Mouse (Mus musculus): ENCODE results near the gene Vmn1r33. TPM values are rescaled to one million over a fixed set of nuclear protein-coding genes. Genes with fewer than 3 reads are reported as not detected.
"Not testable (repeated sequence)": the region's sequence is repeated elsewhere in the genome, so short reads cannot be mapped to it uniquely, and the experiment has no call there.

Gene Vmn1r33
- total RNA-seq (2021): not detected

DNA sequence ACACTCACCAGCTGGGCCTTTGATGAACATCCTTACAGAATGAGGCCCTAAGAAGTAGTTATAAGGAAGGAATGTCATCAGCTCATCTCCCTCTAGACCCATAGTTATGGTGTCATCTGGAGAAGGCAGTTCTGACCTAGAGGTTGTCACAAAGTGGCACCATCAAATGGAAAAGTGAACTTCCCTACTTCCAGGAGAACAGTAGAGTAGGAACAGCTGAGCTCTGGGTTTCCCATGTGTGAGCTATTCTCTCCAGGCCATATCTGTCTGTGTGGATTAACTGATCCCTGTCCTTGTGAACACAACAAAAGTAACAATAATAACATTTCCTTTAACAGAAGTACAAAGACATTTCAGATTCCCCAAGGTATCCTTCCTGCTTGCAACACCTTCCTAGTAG, at the start of gene Vmn1r33:
Vmn1r33 (minus strand) TSS at position 101 of the 400 bp plus-strand sequence.
- DNase-seq; intact Hi-C loops (cut with DNase I): not testable (repeated sequence)

DNA sequence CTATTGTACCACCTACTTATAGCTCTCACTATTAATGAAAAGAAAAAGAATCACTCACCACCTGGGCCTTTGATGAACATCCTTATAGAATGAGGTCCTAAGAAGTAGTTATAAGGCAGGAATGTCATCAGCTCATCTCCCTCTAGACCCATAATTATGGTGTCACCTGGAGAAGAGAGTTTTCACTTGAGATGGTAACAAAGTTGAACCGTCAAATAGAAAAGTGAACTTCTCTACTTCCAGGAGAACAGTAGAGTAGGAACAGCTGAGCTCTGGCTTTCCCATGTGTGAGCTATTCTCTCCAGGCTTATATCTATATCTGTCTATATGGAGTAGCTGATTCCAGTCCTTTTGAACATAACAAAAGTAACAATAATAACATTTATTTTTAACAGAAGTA, 25.7 kb upstream of the Vmn1r33 start, which contains the start of gene Vmn1r34:
Vmn1r34 (minus strand) TSS at position 101 of the 400 bp plus-strand sequence.
- intact Hi-C loops (cut with DNase I): no loop called here
- no peak for DNase-seq

DNA sequence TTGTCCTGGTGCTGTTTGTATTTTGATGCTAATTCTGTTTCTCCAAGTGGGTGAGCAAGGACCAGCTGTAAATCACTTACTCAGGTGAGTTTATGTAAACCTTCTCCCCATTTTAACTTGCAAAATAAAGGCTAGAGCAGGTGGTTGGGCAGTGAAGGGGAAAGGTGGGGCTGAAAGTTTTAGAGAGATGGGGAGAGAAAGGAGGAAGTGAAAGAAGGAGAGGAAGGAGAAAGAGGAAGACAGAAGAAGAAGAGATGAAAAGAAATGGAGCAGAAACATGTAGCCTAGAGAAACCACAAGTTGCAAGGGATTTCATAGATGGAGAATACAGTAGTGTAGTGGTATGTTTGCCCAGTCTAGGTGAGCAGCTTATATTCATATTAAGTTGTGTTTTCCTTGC, 22.3 kb downstream of the Vmn1r33 start:
- intact Hi-C loops (cut with DNase I): no loop called here
- no peak for DNase-seq

Other genes starting within 250 kb of the Vmn1r33 start
- gene Mad2l1, start 82.9 kb downstream of the Vmn1r33 start, total RNA-seq (2021): 10 to 100 TPM; 15.2 to 16.6 TPM
- gene Vmn1r32, start 58.2 kb downstream of the Vmn1r33 start, total RNA-seq (2021): not detected
- not detected for gene Vmn1r34, start 25.6 kb upstream of the Vmn1r33 start, total RNA-seq (2021)
- not detected for gene Vmn1r35, start 67.6 kb upstream of the Vmn1r33 start, total RNA-seq (2021)
- gene Vmn1r36, start 100.9 kb upstream of the Vmn1r33 start, total RNA-seq (2021): not detected
- gene Vmn1r37, start 111.1 kb upstream of the Vmn1r33 start, total RNA-seq (2021): not detected
- not detected for gene Vmn1r38, start 164.3 kb upstream of the Vmn1r33 start, total RNA-seq (2021)
- not detected for gene Vmn1r39, start 192.3 kb upstream of the Vmn1r33 start, total RNA-seq (2021)

Data from heart, postnatal 10 days (tissue).